Mouse (Mus musculus): Measurements from ENCODE around the gene Fbxl13. TPM values are rescaled to one million over a fixed set of nuclear protein-coding genes. Genes with fewer than 3 reads are reported as not detected.

Gene Fbxl13
- polyA plus RNA-seq, 1 experiment from 2014 or later: 0.58 TPM

DNA sequence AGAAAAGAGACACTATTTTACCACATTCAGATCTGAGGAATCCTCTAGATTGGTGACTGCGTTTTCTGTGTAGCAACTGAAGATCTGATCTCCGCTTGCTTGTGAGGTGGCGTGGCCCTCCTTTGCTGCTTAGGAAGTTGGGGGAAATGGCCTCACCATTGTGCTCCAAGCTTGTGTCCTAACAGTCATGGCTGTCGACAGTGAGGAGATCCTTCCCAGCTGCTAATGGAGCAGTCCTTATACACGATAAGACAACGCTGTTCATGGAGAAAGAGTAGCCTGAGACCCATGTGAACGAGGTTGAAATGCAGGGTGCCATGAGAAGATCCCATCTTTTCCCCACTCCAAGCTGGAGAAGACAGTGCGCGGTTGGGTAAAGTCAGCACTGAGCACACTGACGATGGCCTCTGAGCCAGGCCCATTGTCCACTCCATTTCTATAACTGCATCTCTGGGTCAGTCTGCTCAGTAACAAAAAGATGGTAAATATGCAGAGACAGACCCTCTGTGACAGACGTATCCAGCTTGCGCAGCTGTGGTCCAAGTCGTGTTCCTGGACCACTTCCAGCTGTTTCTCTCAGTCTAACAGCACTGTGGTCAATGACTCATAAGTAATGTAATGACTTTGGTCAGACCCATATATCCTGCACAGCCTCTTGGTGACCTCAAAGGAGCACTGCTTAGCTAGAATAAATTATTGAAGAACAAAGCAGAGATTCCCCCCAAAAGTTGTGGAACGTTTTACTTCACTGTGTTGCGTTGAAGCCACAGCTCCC is 117.2 kb downstream of the Fbxl13 start:
- WGBS: 77% methylated on average over 15 of the region's 15 CpGs
- H3K27ac ChIP-seq: no peak overlapping the region
- no peak overlapping the region for H3K9ac ChIP-seq
- H3K27me3 ChIP-seq: no peaks in the 10 kb centered on the region
- no peaks in the 10 kb centered on the region for H3K36me3 ChIP-seq
- ATAC-seq (ENCODE audit: low FRiP score): no peak
- peaks cover 13% of the 10 kb centered on the region; the same call in 1 of the 2 replicates for H3K4me1 ChIP-seq (replicated peaks)
- H3K9me3 ChIP-seq: no peaks in the 10 kb centered on the region
- H3K4me2 ChIP-seq: no peak overlapping the region
- H3K4me3 ChIP-seq: no peak overlapping the region

DNA sequence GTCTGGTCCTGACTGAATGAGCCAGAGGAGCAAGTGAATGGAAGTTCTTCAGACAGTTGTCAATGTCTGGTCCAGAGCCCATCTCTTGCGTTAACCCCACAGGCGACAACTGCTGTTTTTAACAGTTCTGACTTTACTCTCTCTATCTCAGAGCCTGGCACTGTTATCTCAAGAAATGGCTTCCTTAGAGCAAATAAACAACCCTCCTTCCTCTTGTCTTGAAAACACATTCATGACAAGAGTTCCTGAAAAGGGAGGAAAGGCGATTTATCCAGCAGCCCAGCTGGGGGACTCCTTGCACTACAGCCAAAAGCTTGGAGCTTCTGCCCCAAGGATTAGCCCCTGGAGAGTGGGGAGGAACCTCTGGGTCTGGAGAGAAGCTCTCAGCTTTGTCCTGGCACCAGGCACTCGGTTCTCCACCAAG is 117.9 kb downstream of the Fbxl13 start:
- no peak overlapping the region for H3K27ac ChIP-seq
- H3K27me3 ChIP-seq: no peaks in the 10 kb centered on the region
- no peaks in the 10 kb centered on the region for H3K36me3 ChIP-seq
- H3K4me2 ChIP-seq: no peak overlapping the region
- no peaks in the 10 kb centered on the region for H3K9me3 ChIP-seq
- peaks cover 13% of the 10 kb centered on the region; the same call in 1 of the 2 replicates for H3K4me1 ChIP-seq (replicated peaks)
- ATAC-seq (ENCODE audit: low FRiP score): no peak
- no peak overlapping the region for H3K4me3 ChIP-seq
- WGBS: 41% methylated on average over 4 of the region's 4 CpGs
- no peak overlapping the region for H3K9ac ChIP-seq

DNA sequence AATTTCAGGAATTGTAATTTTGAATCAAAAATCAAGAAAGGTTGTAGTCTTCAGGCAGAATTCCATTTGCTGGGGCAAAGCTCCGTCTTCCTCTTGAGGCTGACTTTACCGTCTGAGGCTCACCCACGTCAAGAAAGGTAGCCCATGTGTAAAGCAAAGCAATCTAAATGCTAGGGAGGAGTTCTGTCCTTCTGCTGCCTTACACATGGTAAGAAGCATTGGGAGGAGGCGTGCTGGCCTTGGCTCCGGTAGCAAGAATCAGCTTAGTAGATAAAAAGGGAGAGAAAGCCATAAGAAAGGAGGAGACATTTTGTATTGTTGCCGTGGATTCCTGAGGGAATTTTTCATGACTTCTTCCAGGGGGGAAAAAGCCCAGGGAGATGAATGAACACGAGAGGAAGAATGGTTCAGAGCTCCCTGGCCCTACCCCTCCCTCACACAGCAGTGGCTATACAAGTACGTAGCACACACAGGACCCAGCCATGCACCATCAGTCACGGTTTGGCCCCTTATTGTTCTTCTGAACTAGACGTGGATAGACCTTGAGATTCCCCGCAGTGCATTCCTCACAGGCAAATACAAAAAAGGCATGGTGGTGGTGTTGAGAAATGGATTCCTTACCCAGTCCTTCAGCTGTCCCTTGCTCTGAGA is 118.5 kb downstream of the Fbxl13 start:
- Histone ChIP-seq H3K9ac (no peak overlapping the region), H3K36me3 (no peaks in the 10 kb centered on the region), H3K9me3 (no peaks in the 10 kb centered on the region), H3K4me2 (no peak overlapping the region), H3K4me1 (replicated peaks) (peaks cover 13% of the 10 kb centered on the region; the same call in 1 of the 2 replicates), H3K4me3 (no peak overlapping the region), H3K27ac (no peak overlapping the region), H3K27me3 (no peaks in the 10 kb centered on the region)
- WGBS: 14% methylated on average over 11 of the region's 11 CpGs
- ATAC-seq (ENCODE audit: low FRiP score): peak; percentile 68

DNA sequence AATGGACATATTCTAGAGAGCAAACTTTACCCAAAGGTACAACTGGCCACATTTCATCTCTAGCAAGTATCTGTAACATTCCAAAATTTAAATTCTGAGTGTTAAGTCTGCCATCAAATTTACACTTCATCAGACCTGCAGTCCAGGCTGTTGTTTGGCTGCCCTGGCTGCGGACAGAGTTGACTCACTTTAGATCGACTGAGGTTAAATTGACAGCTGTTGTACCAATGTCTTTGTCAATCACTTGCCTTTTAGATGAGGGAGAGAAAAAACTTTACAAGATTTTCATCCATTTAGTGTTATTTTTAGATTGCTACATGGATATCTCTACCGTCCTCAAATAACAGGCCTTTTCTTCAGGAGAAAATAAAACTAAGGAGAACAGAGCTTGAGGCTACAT is 126.3 kb downstream of the Fbxl13 start:
- Histone ChIP-seq H3K4me2 (no peak overlapping the region), H3K27me3 (no peaks in the 10 kb centered on the region), H3K4me1 (replicated peaks) (no peaks in the 10 kb centered on the region), H3K27ac (no peak overlapping the region), H3K36me3 (no peaks in the 10 kb centered on the region), H3K4me3 (no peak overlapping the region), H3K9ac (no peak overlapping the region), H3K9me3 (no peaks in the 10 kb centered on the region)
- 81% methylated on average over 3 of the region's 3 CpGs for WGBS
- ATAC-seq (ENCODE audit: low FRiP score): no peak

DNA sequence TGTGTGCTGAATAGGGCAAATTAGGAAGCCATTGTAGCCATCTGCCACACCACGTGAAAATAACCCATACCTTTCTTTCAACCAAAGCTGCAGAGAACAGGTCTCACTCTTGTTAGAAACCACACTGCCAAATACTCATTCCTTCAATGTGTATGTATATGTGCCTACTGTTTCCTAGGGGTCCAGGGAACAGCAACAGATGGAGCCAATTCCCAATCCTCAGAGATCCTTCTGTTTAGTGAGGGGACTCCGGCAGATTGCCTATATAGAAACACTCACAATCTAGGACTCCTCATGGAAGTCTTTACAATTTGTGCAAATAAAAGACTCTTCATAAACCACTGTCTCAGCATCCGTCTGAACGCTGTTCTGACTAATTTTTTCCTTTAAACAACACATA is 127.2 kb downstream of the Fbxl13 start:
- Histone ChIP-seq H3K9me3 (no peaks in the 10 kb centered on the region), H3K27ac (no peak overlapping the region), H3K4me3 (no peak overlapping the region), H3K36me3 (no peaks in the 10 kb centered on the region), H3K4me1 (replicated peaks) (no peaks in the 10 kb centered on the region), H3K4me2 (no peak overlapping the region), H3K27me3 (no peaks in the 10 kb centered on the region), H3K9ac (no peak overlapping the region)
- no peak for ATAC-seq (ENCODE audit: low FRiP score)
- 65% methylated on average over 4 of the region's 4 CpGs for WGBS

DNA sequence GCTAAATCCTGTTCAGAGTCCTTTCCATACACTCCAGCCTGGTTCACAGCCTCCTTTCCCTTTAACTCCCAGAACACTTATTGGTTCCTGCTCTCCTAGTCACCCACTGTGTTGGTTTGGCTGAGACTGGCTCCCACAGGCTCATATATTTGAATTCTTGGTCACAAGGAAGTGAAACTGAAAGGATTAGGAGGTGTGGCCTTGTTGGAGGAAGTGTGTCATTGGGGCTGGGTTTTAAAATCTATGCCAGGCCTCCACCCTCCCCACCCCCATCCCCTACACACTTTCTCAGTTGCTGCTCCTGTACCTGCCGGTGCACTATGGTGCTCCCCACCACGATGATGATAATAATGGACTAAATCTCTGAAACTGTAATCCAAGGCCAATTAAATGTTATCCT is 127.9 kb downstream of the Fbxl13 start:
- Histone ChIP-seq H3K4me2 (no peak overlapping the region), H3K9ac (no peak overlapping the region), H3K27ac (no peak overlapping the region), H3K9me3 (no peaks in the 10 kb centered on the region), H3K36me3 (no peaks in the 10 kb centered on the region), H3K27me3 (no peaks in the 10 kb centered on the region), H3K4me1 (replicated peaks) (no peaks in the 10 kb centered on the region), H3K4me3 (no peak overlapping the region)
- no peak for ATAC-seq (ENCODE audit: low FRiP score)
- WGBS: 96% methylated on average over 2 of the region's 2 CpGs

DNA sequence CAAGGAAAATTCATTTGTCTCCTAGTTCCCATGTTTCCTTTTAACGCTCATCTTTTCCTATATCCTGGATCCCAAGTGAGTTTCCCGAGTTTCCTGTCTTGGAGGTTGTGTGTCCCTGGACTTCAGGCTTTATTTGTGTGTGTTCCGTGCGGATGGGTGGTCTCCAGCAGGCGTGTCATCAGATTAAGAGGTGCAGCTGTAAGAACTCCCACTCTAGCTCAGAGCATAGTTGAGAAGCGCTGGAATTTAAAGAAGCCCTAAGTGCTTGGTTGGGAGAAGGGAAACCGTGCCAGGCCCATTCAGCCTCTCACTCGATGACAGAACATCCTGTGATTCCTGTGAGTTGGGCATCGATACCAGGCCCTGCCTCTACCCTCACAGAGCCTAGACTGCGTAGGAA is 132.1 kb downstream of the Fbxl13 start:
- H3K9me3 ChIP-seq: no peaks in the 10 kb centered on the region
- no peaks in the 10 kb centered on the region for H3K4me1 ChIP-seq (replicated peaks)
- H3K4me2 ChIP-seq: no peak overlapping the region
- H3K36me3 ChIP-seq: no peaks in the 10 kb centered on the region
- ATAC-seq (ENCODE audit: low FRiP score): no peak
- H3K27ac ChIP-seq: no peak overlapping the region
- 71% methylated on average over 10 of the region's 10 CpGs for WGBS
- no peak overlapping the region for H3K4me3 ChIP-seq
- no peak overlapping the region for H3K9ac ChIP-seq
- H3K27me3 ChIP-seq: no peaks in the 10 kb centered on the region

DNA sequence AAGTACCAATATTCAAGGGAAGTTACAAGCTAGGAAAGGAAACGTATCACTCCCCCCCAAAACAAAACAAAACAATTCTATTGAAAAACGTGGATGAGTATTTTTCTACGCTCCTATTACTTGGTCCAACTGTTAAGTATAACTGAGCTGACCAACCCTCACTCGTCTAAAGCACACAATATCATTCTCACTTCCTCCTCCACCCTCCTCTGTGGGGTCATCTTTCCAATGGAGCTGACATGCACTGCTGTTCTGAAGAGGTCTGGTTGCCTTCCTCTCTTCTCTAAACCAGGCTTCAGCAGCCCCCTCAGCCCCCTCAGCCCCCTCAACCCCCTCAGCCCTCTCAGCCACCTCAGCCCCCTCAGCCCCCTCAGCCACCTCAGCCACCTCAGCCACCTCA is 135.6 kb downstream of the Fbxl13 start:
- no peak for ATAC-seq (ENCODE audit: low FRiP score)
- no peak overlapping the region for H3K9ac ChIP-seq
- H3K4me3 ChIP-seq: no peak overlapping the region
- no peaks in the 10 kb centered on the region for H3K9me3 ChIP-seq
- H3K4me2 ChIP-seq: no peak overlapping the region
- 75% methylated on average over 4 of the region's 4 CpGs for WGBS
- no peak overlapping the region for H3K27ac ChIP-seq
- H3K36me3 ChIP-seq: no peaks in the 10 kb centered on the region
- H3K27me3 ChIP-seq: no peaks in the 10 kb centered on the region
- no peaks in the 10 kb centered on the region for H3K4me1 ChIP-seq (replicated peaks)

DNA sequence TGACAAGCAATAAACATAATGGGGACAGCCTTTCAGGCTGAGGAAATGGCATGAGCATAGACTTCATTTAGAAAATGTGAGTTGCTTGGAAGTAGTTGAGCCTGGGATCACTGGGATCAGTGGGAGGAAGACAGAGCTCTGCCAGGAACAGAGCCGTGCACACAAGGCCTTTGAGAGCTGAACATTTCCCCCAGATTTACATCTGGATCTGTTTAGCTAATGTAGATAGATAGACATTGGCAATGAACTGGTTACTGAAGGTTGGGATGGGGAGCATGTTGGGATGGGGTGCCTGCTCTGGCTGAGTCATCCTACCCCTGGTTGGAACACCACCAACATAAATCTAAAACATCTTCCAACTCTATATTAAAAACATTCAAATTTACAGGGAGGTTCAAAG is 138.5 kb downstream of the Fbxl13 start:
- Histone ChIP-seq H3K27me3 (no peaks in the 10 kb centered on the region), H3K27ac (no peak overlapping the region), H3K36me3 (no peaks in the 10 kb centered on the region), H3K9ac (no peak overlapping the region), H3K4me2 (no peak overlapping the region), H3K4me3 (no peak overlapping the region), H3K9me3 (no peaks in the 10 kb centered on the region), H3K4me1 (replicated peaks) (no peaks in the 10 kb centered on the region)
- WGBS: 85% methylated on average over 1 of the region's 1 CpGs
- ATAC-seq (ENCODE audit: low FRiP score): no peak

DNA sequence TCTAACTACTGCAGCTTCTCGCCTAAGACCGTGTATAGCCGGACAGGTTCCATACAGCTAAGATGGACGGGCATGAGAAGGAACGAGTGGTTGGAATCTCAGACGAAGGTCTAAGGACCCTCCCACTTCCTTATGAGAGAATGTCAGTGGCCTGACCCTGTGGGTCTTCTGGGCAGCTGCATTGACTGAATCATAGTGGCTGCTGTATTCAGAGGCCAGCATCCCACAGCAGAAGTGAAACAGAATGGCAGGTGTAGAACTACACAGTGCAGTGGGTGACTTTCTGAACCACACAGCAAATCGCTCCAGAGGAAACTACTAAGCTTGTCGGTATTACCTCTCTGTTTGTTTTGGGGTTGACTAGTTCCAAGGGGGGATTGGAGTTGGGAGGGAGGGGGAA is 140.3 kb downstream of the Fbxl13 start:
- no peaks in the 10 kb centered on the region for H3K27me3 ChIP-seq
- ATAC-seq (ENCODE audit: low FRiP score): no peak
- H3K4me3 ChIP-seq: no peak overlapping the region
- no peaks in the 10 kb centered on the region for H3K4me1 ChIP-seq (replicated peaks)
- 85% methylated on average over 8 of the region's 8 CpGs for WGBS
- H3K9ac ChIP-seq: no peak overlapping the region
- no peak overlapping the region for H3K27ac ChIP-seq
- H3K9me3 ChIP-seq: no peaks in the 10 kb centered on the region
- no peak overlapping the region for H3K4me2 ChIP-seq
- no peaks in the 10 kb centered on the region for H3K36me3 ChIP-seq

DNA sequence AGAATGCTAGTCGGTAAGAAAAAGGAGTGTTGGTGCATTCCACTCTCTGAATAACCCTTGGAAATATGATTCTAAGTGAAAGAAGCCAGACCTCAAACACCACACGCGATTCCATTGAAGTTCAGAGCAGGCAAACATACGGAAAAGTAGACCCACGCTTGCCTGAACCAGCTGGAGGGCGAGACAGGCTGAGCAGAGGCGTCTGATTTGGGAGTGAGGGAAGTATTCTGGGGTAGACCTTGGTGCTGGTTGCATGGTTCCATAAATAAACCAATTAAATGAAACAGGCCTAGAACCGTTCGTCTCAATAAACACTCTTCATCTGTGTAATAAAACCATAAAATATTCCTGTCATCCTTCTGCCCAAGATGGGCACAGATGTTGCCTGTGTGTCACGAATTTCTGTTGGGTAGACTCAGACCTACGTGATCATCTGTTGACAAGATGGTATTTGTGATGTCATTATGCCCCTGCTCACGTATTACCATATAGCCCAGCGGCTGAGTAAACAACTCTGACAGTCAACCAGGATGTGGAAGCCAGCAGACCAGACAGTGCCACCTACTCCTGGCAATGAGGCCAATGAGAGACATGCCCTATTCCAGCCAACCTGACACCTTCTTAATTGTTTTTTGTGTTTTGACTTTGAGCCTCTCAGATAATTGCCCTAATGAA is 142.4 kb downstream of the Fbxl13 start:
- no peaks in the 10 kb centered on the region for H3K27me3 ChIP-seq
- WGBS: 88% methylated on average over 13 of the region's 13 CpGs
- no peak overlapping the region for H3K4me3 ChIP-seq
- ATAC-seq (ENCODE audit: low FRiP score): no peak
- H3K9me3 ChIP-seq: no peaks in the 10 kb centered on the region
- no peak overlapping the region for H3K4me2 ChIP-seq
- no peak overlapping the region for H3K27ac ChIP-seq
- no peak overlapping the region for H3K9ac ChIP-seq
- no peaks in the 10 kb centered on the region for H3K4me1 ChIP-seq (replicated peaks)
- no peaks in the 10 kb centered on the region for H3K36me3 ChIP-seq

DNA sequence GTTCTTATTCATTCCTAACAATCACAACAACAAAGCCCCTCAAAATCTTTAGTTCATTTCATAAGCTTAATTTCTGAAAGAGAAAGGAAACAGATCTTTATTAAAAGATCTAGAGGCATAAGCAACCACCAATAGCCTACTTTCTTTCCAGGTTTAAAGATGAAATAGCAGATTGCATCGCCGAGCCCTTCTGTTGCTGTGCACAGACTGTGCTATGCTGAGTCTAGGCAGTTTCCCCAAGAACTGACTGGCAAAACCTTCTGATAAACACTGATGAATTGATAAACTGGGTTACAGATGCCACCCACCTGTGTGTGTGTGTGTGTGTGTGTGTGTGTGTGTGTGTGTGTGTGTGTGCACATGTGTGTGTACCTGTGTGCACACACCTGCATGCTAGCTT is 144.5 kb downstream of the Fbxl13 start:
- Histone ChIP-seq H3K4me1 (replicated peaks) (no peaks in the 10 kb centered on the region), H3K9me3 (no peaks in the 10 kb centered on the region), H3K27ac (no peak overlapping the region), H3K27me3 (no peaks in the 10 kb centered on the region), H3K4me2 (no peak overlapping the region), H3K9ac (no peak overlapping the region), H3K4me3 (no peak overlapping the region), H3K36me3 (no peaks in the 10 kb centered on the region)
- WGBS: 89% methylated on average over 2 of the region's 2 CpGs
- ATAC-seq (ENCODE audit: low FRiP score): no peak

All from hindbrain, embryonic 13.5 days (tissue).